Mouse (Mus musculus) B cell, adult 62 days (primary cell): ENCODE measurements around the gene Gm21974. TPM values are rescaled to one million over a fixed set of nuclear protein-coding genes. Genes with fewer than 3 reads are reported as not detected.

Experiments
- total RNA-seq: library from RNA; stranded (reverse); gene quantifications from 4 replicates; pipeline ENCODE4 v1.2.4, GENCODE M21; 2023

Gene Gm21974
- not detected in 4 replicates for total RNA-seq

GRCm38 (mm10) chr7:127895442-127895841, at the start of gene Gm21974, which contains the start of gene Vkorc1:
TSS of gene Gm21974 (minus strand) at chr7:127895454.
TSS of gene Vkorc1 (minus strand) at chr7:127895617.

GRCm38 (mm10) chr7:127929923-127930322, 34.7 kb upstream of the Gm21974 start, which contains the start of gene Prss8:
TSS of gene Prss8 (minus strand) at chr7:127930104.

DNA sequence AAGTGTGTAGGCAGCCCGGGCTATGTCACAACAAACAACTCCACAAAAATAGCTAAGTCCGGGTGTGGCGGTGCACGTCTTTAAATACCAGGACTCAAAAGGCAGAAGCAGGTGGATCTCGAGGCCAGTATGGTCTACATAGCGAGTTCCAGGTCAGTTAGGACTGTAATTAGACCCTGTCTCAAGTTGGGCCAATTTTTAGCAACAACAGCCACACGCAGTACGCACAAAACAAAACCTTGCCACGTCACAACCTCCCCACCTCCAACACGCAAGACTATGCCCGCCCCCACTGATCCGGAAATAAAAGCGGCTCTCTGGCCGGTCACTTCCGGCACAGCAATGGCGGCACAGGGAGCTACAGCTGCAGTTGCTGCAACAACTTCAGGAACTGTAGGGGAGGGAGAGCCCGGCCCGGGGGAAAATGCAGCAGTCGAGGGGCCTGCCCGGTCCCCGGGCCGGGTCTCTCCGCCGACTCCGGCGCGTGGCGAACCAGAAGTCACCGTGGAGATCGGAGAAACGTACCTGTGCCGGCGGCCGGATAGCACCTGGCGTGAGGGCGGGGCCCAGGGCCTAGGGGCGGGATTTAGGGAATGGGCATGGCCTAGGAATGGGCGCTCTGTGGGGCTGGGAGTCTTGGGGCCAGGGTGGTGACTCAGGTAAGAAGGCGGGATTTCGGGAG, 17.1 kb upstream of the Gm21974 start, which contains the start of gene Kat8:
Gene Kat8, plus strand, starts transcription at position 327 of the 682 bp plus-strand sequence.

DNA sequence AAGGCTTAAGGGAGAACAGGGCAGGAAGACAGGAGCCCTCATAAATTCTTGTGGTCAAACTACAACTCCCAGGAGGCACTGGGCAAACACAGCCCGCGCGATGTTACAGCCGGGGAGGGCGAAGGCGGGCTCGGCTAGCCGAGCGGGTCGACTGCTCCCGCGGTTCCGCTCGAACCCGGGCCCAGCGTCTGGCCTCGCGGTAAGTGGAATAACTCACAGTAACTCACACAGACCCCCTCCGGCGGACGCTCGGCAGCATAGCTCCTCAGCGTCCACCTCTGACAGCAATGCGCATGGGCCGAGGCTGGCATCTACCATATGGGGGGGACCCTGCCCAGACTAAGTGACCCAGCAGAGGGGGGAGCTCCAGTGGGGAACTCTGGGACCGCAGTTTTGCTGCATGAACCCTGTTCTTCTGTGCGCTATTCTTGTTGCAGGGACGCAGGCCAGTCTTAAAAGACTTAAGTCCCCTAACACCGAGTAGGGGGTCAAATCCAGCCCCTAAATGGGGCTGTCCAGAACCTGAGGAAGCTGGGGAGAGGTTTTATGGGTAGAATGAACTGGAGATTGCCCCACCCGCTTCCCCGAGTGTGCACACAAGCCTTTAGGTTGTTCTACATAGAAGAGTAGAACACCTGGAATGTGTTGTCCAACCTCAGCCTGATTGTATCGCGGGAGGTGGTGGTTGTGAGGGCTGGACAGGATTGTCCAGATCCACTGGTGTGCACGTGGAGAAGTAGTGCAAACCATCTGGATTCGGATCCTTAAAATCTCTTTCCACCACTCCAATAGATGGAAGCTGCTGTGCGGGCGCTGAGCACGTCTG, 8.9 kb upstream of the Gm21974 start, which contains the start of gene Bckdk:
Gene Bckdk, plus strand, starts transcription at position 112 of the 826 bp plus-strand sequence.

GRCm38 (mm10) chr7:127890798-127891197, 4.5 kb downstream of the Gm21974 start, which contains the start of gene Prss53:
TSS of gene Prss53 (minus strand) at chr7:127890970.

DNA sequence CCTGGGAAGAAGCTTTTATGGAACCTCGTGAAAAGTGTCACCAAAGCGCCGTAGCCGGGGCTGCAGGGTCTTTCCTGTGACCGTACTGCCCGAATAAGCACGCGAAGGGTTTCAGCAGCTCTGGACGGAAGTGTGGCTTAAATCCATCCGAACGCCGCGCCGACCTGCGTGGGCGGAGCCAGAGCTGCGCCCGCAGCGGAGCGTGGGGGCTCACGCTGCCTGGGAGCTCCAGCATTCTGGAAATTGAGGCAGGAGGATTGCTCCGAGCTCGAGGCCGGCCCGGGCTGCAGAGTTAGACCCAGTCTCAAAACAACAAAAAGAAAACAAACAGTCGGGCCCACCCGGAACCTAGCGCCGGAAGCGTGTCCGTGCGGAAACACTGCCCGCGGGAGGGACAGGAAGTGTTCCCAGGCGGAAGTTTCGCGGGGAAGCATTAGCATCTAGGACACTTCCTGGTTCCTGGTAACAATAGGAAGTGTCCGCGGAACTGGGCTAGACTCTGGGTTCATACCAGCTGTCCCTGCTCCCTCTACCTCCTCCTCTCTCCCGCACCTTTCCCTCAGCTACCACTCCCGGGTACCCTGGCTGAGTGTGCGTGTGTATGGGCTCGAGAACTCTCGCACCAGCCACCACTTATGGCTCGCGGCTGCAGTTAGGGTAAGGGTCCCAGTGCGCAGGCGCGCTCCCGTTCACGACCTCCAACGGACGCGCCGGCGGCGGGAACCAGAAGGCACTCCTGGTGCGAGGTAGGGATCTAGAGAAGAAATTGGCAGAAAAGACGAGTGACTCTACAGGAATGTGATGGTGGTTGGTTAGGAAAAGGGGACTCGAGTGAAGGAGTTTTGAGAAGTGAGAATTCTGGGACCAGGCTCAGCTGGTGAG, 18.5 kb downstream of the Gm21974 start, which contains the start of gene Zfp668:
Gene Zfp668, minus strand, starts transcription at position 362 of the 882 bp plus-strand sequence.

DNA sequence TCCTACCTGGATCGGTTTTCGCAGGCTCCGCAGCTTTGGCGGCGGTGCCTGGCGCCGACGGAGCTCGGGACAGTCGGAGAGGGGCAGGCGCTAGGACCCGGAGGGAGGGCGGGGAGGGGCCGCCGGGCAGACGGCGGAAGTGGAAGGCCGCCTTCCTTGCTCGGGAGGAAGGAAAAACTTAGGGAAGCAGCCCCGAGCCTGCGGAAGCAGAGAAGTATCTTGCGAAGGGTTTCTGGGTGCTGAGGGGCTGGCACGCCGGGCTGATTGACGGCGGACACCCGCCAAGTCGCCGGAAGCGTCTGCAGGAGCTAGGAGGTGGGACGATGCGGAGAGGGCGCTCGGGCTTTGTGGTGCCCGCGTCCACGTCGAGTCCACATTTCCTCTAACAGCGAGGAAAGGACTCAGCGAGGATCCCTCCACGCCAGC, 19.2 kb downstream of the Gm21974 start, which contains the start of gene Zfp646:
Gene Zfp646, plus strand, starts transcription at position 181 of the 426 bp plus-strand sequence.

Other genes with a start within 250 kb of the Gm21974 start
- gene Bcl7c, start 186.5 kb downstream of the Gm21974 start, total RNA-seq: 63.0 to 68.4 TPM (median 63.8 TPM) in 4 replicates
- not detected in 4 replicates for gene Ctf1, start 182.7 kb downstream of the Gm21974 start, total RNA-seq
- not detected in 4 replicates for gene Ctf2, start 163.3 kb downstream of the Gm21974 start, total RNA-seq
- gene Fbxl19, start 150.9 kb downstream of the Gm21974 start, total RNA-seq: 14.7 to 17.9 TPM (median 15.5 TPM) in 4 replicates
- gene Orai3, start 125.6 kb downstream of the Gm21974 start, total RNA-seq: 28.6 to 34.8 TPM (median 29.6 TPM) in 4 replicates
- gene Setd1a, start 118.8 kb downstream of the Gm21974 start, total RNA-seq: 73.7 to 86.9 TPM (median 79.4 TPM) in 4 replicates
- gene Gm49388, start 109.8 kb downstream of the Gm21974 start, total RNA-seq: 1.5 to 2.4 TPM in 2 of 4 replicates, not detected in the others
- gene Hsd3b7, start 94.8 kb downstream of the Gm21974 start, total RNA-seq: 1.7 to 3.7 TPM (median 3.2 TPM) in 4 replicates
- 121 to 153 TPM (median 133 TPM) in 4 replicates for gene Stx4a, start 71.2 kb downstream of the Gm21974 start, total RNA-seq
- not detected in 4 replicates for gene Stx1b, start 70.9 kb downstream of the Gm21974 start, total RNA-seq
- gene Zfp646, start 19.2 kb downstream of the Gm21974 start, total RNA-seq: 91.0 to 95.6 TPM (median 92.9 TPM) in 4 replicates
- 13.9 to 14.9 TPM (median 14.4 TPM) in 4 replicates for gene Zfp668, start 18.6 kb downstream of the Gm21974 start, total RNA-seq
- 0.35 to 0.45 TPM (median 0.40 TPM) in 4 replicates for gene Prss53, start 4.5 kb downstream of the Gm21974 start, total RNA-seq
- 15.5 to 22.2 TPM (median 17.5 TPM) in 4 replicates for gene Vkorc1, start 163 bp upstream of the Gm21974 start, total RNA-seq
- gene Bckdk, start 8.6 kb upstream of the Gm21974 start, total RNA-seq: 30.2 to 34.8 TPM (median 32.9 TPM) in 4 replicates
- gene Kat8, start 17.1 kb upstream of the Gm21974 start, total RNA-seq: 43.2 to 49.2 TPM (median 46.0 TPM) in 4 replicates
- not detected in 4 replicates for gene Prss8, start 34.6 kb upstream of the Gm21974 start, total RNA-seq
- 2.5 to 3.3 TPM (median 2.8 TPM) in 4 replicates for gene Prss36, start 51.3 kb upstream of the Gm21974 start, total RNA-seq
- 793 to 895 TPM (median 867 TPM) in 4 replicates for gene Fus, start 72.0 kb upstream of the Gm21974 start, total RNA-seq
- gene Pycard, start 98.4 kb upstream of the Gm21974 start, total RNA-seq: 24.0 to 28.8 TPM (median 26.2 TPM) in 4 replicates
- 0.26 to 1.7 TPM (median 1.0 TPM) in 4 replicates for gene Trim72, start 108.5 kb upstream of the Gm21974 start, total RNA-seq
- 1.4 to 2.7 TPM (median 2.1 TPM) in 4 replicates for gene Itgam, start 167.2 kb upstream of the Gm21974 start, total RNA-seq
- gene Gm49368, start 167.2 kb upstream of the Gm21974 start, total RNA-seq: not detected in 4 replicates
- gene Itgax, start 234.1 kb upstream of the Gm21974 start, total RNA-seq: 0.98 to 3.9 TPM (median 1.8 TPM) in 4 replicates